In genomic region chr10:69114384-69114783, GRCm38 (mm10) we compare ENCODE assay signal across 12 mouse cellular contexts. TPM values are rescaled to one million over a fixed set of nuclear protein-coding genes. Genes with fewer than 3 reads are reported as not detected.
DNase-seq lines count a peak whose midpoint lies in the region; ATAC-seq and TF ChIP-seq lines count a peak whose summit lies in the region.
"Had no signal": no experiment of that assay in that cellular context is flagged by ENCODE, and none has a peak within 500 bp of the region (broad histone marks: within the 10 kb centered on the region; RNA-seq: fewer than 3 reads in every experiment).

No protein-coding gene starts in this region.

- H3K4me2 ChIP-seq in heart, postnatal 0 days (ENCODE audit: low read depth, low read length): no peak overlapping the region
- H3K4me2 ChIP-seq in lung, postnatal 0 days (replicated peaks; ENCODE audit: low read depth, low read length): no peak overlapping the region
- H3K4me2 ChIP-seq: forebrain, embryonic 13.5 days had no signal

- no peak for DNase-seq in heart, postnatal 0 days (ENCODE audit: low spot score)
- DNase-seq in heart, postnatal 10 days: no peak
- DNase-seq in lung, postnatal 0 days (ENCODE audit: low spot score): peak; percentile 29
- DNase-seq in lung, postnatal 4 days: no peak
- peak; percentile 41 for DNase-seq in ZHBTc4 (ENCODE audit: low read depth, low spot score)
- DNase-seq in splenic B cell, adult 2 months (ENCODE audit: low read depth, low spot score): peak; percentile 1
- DNase-seq in frontal cortex, postnatal 14 days (ENCODE audit: low spot score in 2 of 2): no peak
- DNase-seq: adrenal gland, adult 8-10 months; gastrocnemius, postnatal 36 days had no signal

- ATAC-seq in heart, postnatal 0 days (ENCODE audit: insufficient read depth, low read depth): no peak
- ATAC-seq in lung, postnatal 0 days: no peak
- ATAC-seq in erythroid progenitor cell, adult 5-6 weeks (replicated peaks; ENCODE audit: low FRiP score, poor library complexity, severe bottlenecking): no peak
- ATAC-seq: forebrain, embryonic 13.5 days had no signal

- H3K27ac ChIP-seq in heart, postnatal 0 days (ENCODE audit: low read depth): no peak overlapping the region
- no peak overlapping the region for H3K27ac ChIP-seq in lung, postnatal 0 days (ENCODE audit: low read length)
- H3K27ac ChIP-seq: forebrain, embryonic 13.5 days; macrophage had no signal

- H3K9me3 ChIP-seq in heart, postnatal 0 days (replicated peaks; ENCODE audit: control insufficient read depth, low read length): peaks cover 4% of the 10 kb centered on the region; the same call in 1 of the 2 replicates
- no peaks in the 10 kb centered on the region; the same call in 1 of the 2 replicates for H3K9me3 ChIP-seq in lung, postnatal 0 days (ENCODE audit: low read length)
- H3K9me3 ChIP-seq: forebrain, embryonic 13.5 days had no signal

- H3K4me3 ChIP-seq in heart, postnatal 0 days (ENCODE audit: low read depth, low read length): no peak overlapping the region
- H3K4me3 ChIP-seq in lung, postnatal 0 days (ENCODE audit: low read depth, low read length): no peak overlapping the region
- H3K4me3 ChIP-seq: forebrain, embryonic 13.5 days had no signal

- H3K4me1 ChIP-seq in heart, postnatal 0 days (ENCODE audit: control insufficient read depth, insufficient read depth): peaks cover 6% of the 10 kb centered on the region; the same call in 1 of the 2 replicates
- no peaks in the 10 kb centered on the region for H3K4me1 ChIP-seq in lung, postnatal 0 days (ENCODE audit: insufficient read depth, low read depth, low read length)
- H3K4me1 ChIP-seq: forebrain, embryonic 13.5 days had no signal

- TF ChIP-seq CTCF in heart, postnatal 0 days (IDR thresholded peaks at IDR 0.05; ENCODE audit: low read depth): peak; percentile 30
- TF ChIP-seq CTCF in lung, postnatal 0 days (IDR thresholded peaks at IDR 0.05): peak; percentile 42

- intact Hi-C loops in heart, postnatal 10 days (cut with DNase I): no loop called here

- no peaks in the 10 kb centered on the region for H3K27me3 ChIP-seq in heart, postnatal 0 days (ENCODE audit: control insufficient read depth, insufficient read depth, low read length)
- H3K27me3 ChIP-seq in lung, postnatal 0 days (replicated peaks; ENCODE audit: insufficient read depth, low read length): no peaks in the 10 kb centered on the region
- H3K27me3 ChIP-seq in splenic B cell, adult 2 months (ENCODE audit: control insufficient read depth, insufficient read depth, low read length, poor library complexity, severe bottlenecking): no peaks in the 10 kb centered on the region
- H3K27me3 ChIP-seq: forebrain, embryonic 13.5 days had no signal

- H3K9ac ChIP-seq in heart, postnatal 0 days (replicated peaks; ENCODE audit: low read depth, low read length): no peak overlapping the region
- H3K9ac ChIP-seq in lung, postnatal 0 days (replicated peaks; ENCODE audit: low read depth): no peak overlapping the region
- H3K9ac ChIP-seq: forebrain, embryonic 13.5 days had no signal

- no peaks in the 10 kb centered on the region for H3K36me3 ChIP-seq in heart, postnatal 0 days (replicated peaks; ENCODE audit: control insufficient read depth, insufficient read depth, low read length)
- H3K36me3 ChIP-seq in lung, postnatal 0 days (ENCODE audit: insufficient read depth, low read length): no peaks in the 10 kb centered on the region
- no peaks in the 10 kb centered on the region for H3K36me3 ChIP-seq in splenic B cell, adult 2 months (ENCODE audit: control insufficient read depth, insufficient read depth, low read length, poor library complexity, severe bottlenecking)

- no peak for TF ChIP-seq EP300 in heart, postnatal 0 days (IDR thresholded peaks at IDR 0.05; ENCODE audit: low read depth)
- no peak for TF ChIP-seq EP300 in lung, postnatal 0 days (IDR thresholded peaks at IDR 0.05)

RNA-seq across cellular contexts. Expression of gene Rhobtb1, which starts 36.9 kb away (rescaled TPM):
- total RNA-seq in heart, postnatal 0 days (2014; rRNA removed; ENCODE audit: low replicate concordance): 29.9 and 49.4 TPM in 2 replicates
- 30.7 and 38.4 TPM in 2 replicates for polyA plus RNA-seq in heart, postnatal 0 days (2015; fragmentation: Nextera tagmentation; extraction: Ambion mirVana)
- total RNA-seq in heart, postnatal 10 days (2021): 100 to 1,000 TPM in 1 of 2 experiments, 10 to 100 TPM in 1; 63.9 to 131 TPM
- 12.7 and 15.2 TPM in 2 replicates for polyA plus RNA-seq in lung, postnatal 0 days (2015; fragmentation: Nextera tagmentation; extraction: Ambion mirVana)
- 1.1 TPM in 1 of 2 replicates, not detected in the other for total RNA-seq in erythroid progenitor cell, adult 5-6 weeks (2015; ENCODE audit: low replicate concordance)
- total RNA-seq in erythroid progenitor cell, adult 5-6 weeks (2017; ENCODE audit: low replicate concordance): 1.7 TPM in 1 of 2 replicates, not detected in the other

Comparison
In these comparisons a context has a peak if more than half of its experiments do, and no peak if none do; other contexts are left out.
1. DNase-seq: peak in lung, postnatal 0 days (single experiment), ZHBTc4 (single experiment) and splenic B cell, adult 2 months (single experiment); none in heart, postnatal 0 days (single experiment), heart, postnatal 10 days (0 of 2), lung, postnatal 4 days (0 of 2) and frontal cortex, postnatal 14 days (0 of 2).
2. RNA of gene Rhobtb1, which starts 36.9 kb away (total RNA-seq): 63.9 to 131 TPM in heart, postnatal 10 days and 29.9 to 49.4 TPM in heart, postnatal 0 days; 1.1 to 1.7 TPM in erythroid progenitor cell, adult 5-6 weeks; every median in the first group is over 10 times any median in the second.